Mouse (Mus musculus): ENCODE results near the gene Hrk. TPM values are rescaled to one million over a fixed set of nuclear protein-coding genes. Genes with fewer than 3 reads are reported as not detected.
A peak's percentile ranks its signal among the peaks of the same experiment; 100 is the strongest.

Gene Hrk
- total RNA-seq (2021): under 1 TPM; 0.08 to 0.15 TPM
- long read RNA-seq, experiment 1: 0 reads
- long read RNA-seq, experiment 2: 0 reads

- peak; percentile 85 for DNase-seq
- TF ChIP-seq CTCF (IDR thresholded peaks at IDR 0.05): no peak
- intact Hi-C loops (cut with DNase I): no loop called here
- no peak within 1 kb of the TSS for H3K4me3 ChIP-seq
- H3K27ac ChIP-seq: no peak within 1 kb of the TSS
Measured at GRCm38 (mm10) chr5:118164581-118164980, at the start of gene Hrk. Gene Hrk, plus strand, starts transcription at chr5:118164648.

- TF ChIP-seq CTCF (IDR thresholded peaks at IDR 0.05): no peak
- intact Hi-C loops (cut with DNase I): loop anchor here (5.0 kb wide), 1 partner anchor 39 kb away; the partner anchor contains the start of gene Fbxw8
- no peak overlapping the region for H3K4me3 ChIP-seq
- DNase-seq: no peak
- H3K27ac ChIP-seq: no peak overlapping the region
Measured at GRCm38 (mm10) chr5:118118351-118118750, 46.1 kb upstream of the Hrk start.

- no peak for DNase-seq
- Histone ChIP-seq H3K4me3 (no peak overlapping the region), H3K27ac (no peak overlapping the region)
- intact Hi-C loops (cut with DNase I): loop anchor here (5.0 kb wide), 1 partner anchor 38 kb away; the partner anchor contains the start of gene Fbxw8
- no peak for TF ChIP-seq CTCF (IDR thresholded peaks at IDR 0.05)
Measured at GRCm38 (mm10) chr5:118118922-118119321, 45.5 kb upstream of the Hrk start.

GRCm38 (mm10) chr5:118120670-118121069, 43.8 kb upstream of the Hrk start:
- peak; percentile 56 for DNase-seq
- Histone ChIP-seq H3K27ac (peak overlapping the region; percentile 80), H3K4me3 (no peak overlapping the region)
- TF ChIP-seq CTCF (IDR thresholded peaks at IDR 0.05): no peak
- intact Hi-C loops (cut with DNase I): no loop called here

GRCm38 (mm10) chr5:118121928-118122327, 42.5 kb upstream of the Hrk start:
- H3K27ac ChIP-seq: peak overlapping the region; percentile 80
- H3K4me3 ChIP-seq: no peak overlapping the region
- no peak for DNase-seq
- no peak for TF ChIP-seq CTCF (IDR thresholded peaks at IDR 0.05)
- intact Hi-C loops (cut with DNase I): no loop called here

- Histone ChIP-seq H3K4me3 (peak overlapping the region; percentile 15; the same call in 1 of the 2 replicates), H3K27ac (peak overlapping the region; percentile 80)
- no peak for TF ChIP-seq CTCF (IDR thresholded peaks at IDR 0.05)
- intact Hi-C loops (cut with DNase I): no loop called here
- peak; percentile 42 for DNase-seq
Measured at GRCm38 (mm10) chr5:118123096-118123495, 41.4 kb upstream of the Hrk start.

- H3K27ac ChIP-seq: no peak overlapping the region
- no peak for DNase-seq
- no peak overlapping the region for H3K4me3 ChIP-seq
- intact Hi-C loops (cut with DNase I): no loop called here
- TF ChIP-seq CTCF (IDR thresholded peaks at IDR 0.05): no peak
Measured at GRCm38 (mm10) chr5:118126671-118127070, 37.8 kb upstream of the Hrk start.

- H3K4me3 ChIP-seq: no peak overlapping the region
- no peak for TF ChIP-seq CTCF (IDR thresholded peaks at IDR 0.05)
- H3K27ac ChIP-seq: peak overlapping the region; percentile 61
- DNase-seq: peak; percentile 71
- intact Hi-C loops (cut with DNase I): no loop called here
Measured at GRCm38 (mm10) chr5:118128208-118128607, 36.2 kb upstream of the Hrk start.

GRCm38 (mm10) chr5:118128651-118129050, 35.8 kb upstream of the Hrk start:
- H3K4me3 ChIP-seq: no peak overlapping the region
- intact Hi-C loops (cut with DNase I): no loop called here
- DNase-seq: peak; percentile 80
- peak overlapping the region; percentile 61 for H3K27ac ChIP-seq
- peak; percentile 48 for TF ChIP-seq CTCF (IDR thresholded peaks at IDR 0.05)

- no peak for DNase-seq
- intact Hi-C loops (cut with DNase I): no loop called here
- H3K4me3 ChIP-seq: no peak overlapping the region
- no peak for TF ChIP-seq CTCF (IDR thresholded peaks at IDR 0.05)
- no peak overlapping the region for H3K27ac ChIP-seq
Measured at GRCm38 (mm10) chr5:118136391-118136790, 28.1 kb upstream of the Hrk start.

- intact Hi-C loops (cut with DNase I): no loop called here
- no peak overlapping the region for H3K4me3 ChIP-seq
- DNase-seq: peak; percentile 50
- TF ChIP-seq CTCF (IDR thresholded peaks at IDR 0.05): no peak
- peak overlapping the region; percentile 62 for H3K27ac ChIP-seq
Measured at GRCm38 (mm10) chr5:118139630-118140029, 24.8 kb upstream of the Hrk start.

GRCm38 (mm10) chr5:118142471-118142870, 22.0 kb upstream of the Hrk start:
- DNase-seq: no peak
- peak overlapping the region; percentile 84 for H3K27ac ChIP-seq
- TF ChIP-seq CTCF (IDR thresholded peaks at IDR 0.05): no peak
- intact Hi-C loops (cut with DNase I): no loop called here
- no peak overlapping the region; the same call in 1 of the 2 replicates for H3K4me3 ChIP-seq

GRCm38 (mm10) chr5:118143211-118144026, 21.0 kb upstream of the Hrk start:
- peak overlapping the region; percentile 33 for H3K4me3 ChIP-seq
- peak overlapping the region; percentile 84 for H3K27ac ChIP-seq
- TF ChIP-seq CTCF (IDR thresholded peaks at IDR 0.05): no peak
- intact Hi-C loops (cut with DNase I): no loop called here
- peak; percentile 73 for DNase-seq
